Mouse (Mus musculus): ENCODE measurements around the gene Hdgfl3.
"Not testable (repeated sequence)": the region's sequence is repeated elsewhere in the genome, so short reads cannot be mapped to it uniquely, and the experiment has no call there.

The Hdgfl3 gene

DNA sequence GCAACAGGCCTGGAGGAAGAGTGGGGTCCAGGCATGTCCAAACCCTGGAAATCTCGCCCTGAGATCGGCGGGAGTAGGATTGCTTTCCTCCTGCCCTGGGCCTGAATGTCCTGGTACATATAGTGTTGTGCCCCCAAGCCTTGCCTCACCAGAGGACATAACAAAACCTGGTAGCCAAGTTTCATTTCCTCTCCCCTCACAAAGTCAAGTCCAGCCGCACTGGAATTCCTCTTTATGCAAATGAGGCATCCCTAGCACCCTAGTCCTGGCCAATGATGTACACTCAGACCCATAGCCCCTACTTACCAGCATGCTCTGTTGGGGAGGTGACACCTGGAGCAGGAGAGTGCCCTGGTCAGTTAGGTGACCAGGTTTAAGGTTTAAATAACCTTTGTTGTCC lies 78.1 kb downstream of the Hdgfl3 start:
- DNase-seq (ENCODE audit: extremely low spot score, low spot score): no peak

DNA sequence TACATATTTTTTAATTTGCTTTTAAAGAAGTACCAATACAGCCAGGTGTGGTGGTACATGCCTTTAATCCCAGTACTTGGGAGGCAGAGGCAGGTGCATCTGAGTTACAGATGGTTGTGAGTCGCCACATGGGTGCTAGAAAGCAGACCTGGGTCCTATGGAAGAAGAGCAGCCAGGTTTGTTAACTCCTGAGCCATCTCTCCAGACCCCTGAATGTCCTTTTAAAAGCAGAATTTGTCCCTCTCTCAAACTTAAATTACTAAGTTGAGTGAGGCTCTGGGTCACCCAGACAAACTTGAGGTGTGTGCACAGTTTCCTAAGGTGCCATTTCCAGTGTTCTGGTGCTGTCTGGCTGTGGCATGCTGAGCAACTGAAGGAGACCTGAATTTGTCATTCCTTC lies 78.6 kb downstream of the Hdgfl3 start, which contains the start of gene Gm10160:
Gene Gm10160 (minus strand): TSS at position 101 of the 400 bp plus-strand sequence.
- DNase-seq (ENCODE audit: extremely low spot score, low spot score): no peak

DNA sequence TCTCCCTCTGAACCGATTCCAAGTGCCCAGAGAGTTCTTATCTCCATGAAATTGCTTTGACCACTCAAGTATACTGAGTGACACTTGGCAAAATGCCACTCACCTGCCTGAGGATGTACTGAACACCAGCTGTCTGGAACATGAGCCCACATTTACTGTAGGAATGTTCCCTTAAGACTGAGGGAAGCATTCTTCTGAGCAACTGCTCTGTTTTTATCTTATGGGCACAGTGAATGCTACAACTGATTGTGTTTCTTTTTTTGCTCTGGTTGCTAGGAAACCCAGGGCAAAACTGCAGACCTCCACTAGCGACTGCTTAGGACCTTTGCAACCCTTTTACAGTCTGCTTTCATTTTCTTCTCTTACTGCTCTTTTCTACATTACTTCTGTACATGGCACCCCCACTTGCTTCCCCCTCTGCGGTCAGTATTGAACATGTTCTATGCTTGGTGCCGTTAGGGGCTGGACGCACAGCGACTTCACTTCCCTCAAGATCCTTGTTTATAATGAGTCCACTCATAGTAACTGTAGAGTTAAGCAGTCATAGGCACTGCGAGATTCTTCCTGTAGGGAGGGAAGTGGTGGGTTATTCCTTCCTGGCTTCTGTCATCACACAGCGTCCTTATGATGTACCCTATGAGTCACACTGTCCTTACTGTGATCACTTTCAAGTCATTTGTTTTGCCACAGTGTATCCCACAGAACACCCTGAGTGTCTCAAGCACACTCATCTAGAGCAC lies 79.5 kb downstream of the Hdgfl3 start:
- no peak for DNase-seq (ENCODE audit: extremely low spot score, low spot score)

DNA sequence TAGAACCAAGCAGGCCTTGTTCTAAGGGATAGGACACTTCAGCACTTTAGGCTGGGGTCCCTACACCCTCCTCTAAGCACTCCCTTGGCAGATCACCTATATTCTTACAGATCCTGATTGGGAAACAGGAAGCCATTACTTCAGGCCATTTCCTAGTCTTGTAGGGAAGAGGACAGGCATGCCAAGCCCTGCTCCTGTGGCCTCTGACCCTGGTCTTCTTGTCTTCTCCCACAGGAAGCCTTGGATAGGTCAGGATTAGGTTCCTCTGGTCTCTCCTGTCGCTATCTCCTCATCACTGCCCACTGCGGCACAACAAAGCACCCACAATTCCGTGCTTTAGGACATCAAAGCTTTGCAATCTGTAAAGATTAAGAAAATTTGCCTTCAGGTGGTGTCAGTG lies 82.6 kb downstream of the Hdgfl3 start:
- no peak for DNase-seq (ENCODE audit: extremely low spot score, low spot score)

DNA sequence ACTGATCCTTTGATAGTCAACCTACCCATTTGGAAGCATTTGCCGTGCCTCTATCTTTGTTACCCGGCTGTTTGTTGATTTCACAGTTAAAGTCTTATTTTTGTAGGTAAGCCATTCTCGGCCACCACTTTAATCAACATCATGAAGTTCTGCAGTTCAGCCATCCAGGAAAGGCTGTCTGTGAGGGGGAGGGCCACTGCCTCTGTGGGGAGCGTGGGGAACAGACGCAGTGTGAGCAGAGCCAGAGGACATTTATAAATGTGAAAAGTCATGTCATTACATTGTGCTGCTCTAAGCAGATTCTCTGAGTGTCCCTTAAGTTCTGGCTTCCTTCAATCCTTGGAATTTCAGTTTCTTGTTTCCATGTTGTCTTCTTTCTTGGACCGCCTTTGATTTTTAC lies 84.1 kb downstream of the Hdgfl3 start:
- DNase-seq (ENCODE audit: extremely low spot score, low spot score): no peak

DNA sequence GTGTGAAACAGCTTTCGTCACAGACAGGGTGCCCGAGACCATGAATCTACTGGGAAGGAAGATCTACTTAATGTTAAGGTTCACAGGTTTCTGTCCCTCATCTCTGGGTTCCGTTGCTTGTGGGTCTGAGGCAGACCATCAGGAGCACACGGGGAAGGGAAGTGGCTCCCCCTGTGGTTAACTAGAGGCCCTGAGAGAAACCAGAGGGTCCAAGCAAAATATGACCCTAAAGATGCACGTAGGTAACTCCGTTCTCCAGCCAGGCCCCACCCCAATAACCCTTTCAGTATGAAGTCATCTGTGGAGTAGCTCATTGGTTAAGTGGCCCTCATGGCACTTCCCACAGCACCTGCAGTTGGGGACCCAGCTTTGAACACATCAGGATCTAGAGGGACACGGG lies 84.6 kb downstream of the Hdgfl3 start:
- no peak for DNase-seq (ENCODE audit: extremely low spot score, low spot score)

DNA sequence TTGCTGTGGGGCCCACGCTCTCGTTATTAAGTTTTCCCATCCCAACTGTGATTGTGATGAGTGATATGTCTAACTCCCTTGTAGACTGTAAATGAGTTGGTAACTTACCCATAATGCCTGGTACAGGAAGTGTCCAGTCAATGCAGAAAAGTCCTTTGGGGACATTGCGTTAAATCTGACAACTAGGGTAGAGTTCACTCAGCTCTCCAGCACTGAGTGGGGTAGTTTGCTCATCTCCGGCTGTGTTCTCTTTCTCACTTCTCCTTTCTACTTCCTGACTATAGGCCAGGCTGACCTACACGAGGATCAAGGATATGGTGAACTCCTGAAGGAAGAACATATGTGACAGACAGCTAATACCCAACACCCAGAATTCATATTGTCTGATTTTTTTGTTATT lies 85.1 kb downstream of the Hdgfl3 start:
- DNase-seq (ENCODE audit: extremely low spot score, low spot score): no peak

DNA sequence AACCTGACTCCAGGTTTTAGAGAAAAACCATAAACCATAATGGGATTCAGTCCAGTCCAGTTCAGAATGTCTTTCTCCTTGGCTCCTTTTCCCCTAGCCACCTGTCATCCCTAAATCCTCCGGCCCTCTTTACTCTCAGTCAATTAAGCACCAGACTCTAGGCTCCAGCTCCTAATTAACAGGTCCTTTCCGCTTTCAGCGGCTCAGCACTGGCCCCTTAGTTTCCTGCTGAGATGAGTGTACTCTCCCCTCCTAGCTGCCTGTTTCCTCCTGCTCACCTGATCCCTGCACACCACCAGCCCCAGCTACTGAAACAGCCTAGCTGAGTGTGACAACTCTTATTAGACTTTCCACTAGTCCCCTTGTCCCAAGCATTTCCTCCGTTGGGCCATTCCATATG lies 86.5 kb downstream of the Hdgfl3 start:
- no peak for DNase-seq (ENCODE audit: extremely low spot score, low spot score)

DNA sequence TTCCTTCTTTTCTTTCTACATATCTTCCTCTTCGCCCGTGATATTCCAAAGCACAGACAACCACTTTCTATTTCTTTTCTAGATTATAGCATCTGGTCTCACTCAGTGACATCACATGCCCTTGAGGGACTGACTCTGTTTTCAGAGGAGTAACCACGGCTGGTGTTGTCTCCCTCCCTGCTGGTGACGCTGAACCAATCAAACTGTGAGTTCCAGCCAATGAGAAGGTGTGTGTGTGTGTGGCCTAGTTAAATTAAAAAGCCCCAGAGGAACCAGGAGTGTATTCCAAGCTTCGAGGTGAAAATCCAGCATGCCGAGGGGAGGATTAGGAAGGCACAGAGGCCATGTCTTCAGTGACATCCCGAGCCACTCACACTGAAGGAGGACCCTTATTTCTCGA lies 87.3 kb downstream of the Hdgfl3 start:
- no peak for DNase-seq (ENCODE audit: extremely low spot score, low spot score)

DNA sequence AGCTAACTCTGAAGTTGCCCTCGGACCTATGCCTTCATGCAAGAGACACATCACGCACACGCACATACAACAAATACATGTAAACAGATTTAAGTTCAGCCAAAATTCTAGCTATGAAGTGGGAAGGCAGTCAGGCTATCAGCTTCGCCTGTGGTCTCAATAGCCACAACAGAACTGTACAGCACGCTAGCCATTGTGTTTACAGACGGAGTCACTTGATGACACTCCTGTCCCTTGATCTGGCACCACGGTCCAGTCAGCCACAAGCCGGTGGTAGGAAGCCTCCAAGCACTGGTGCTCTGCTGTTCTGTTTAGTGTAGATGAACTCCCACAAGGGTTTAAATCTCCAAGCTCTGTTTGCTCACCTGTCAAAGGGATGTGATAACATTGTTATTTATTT lies 88.3 kb downstream of the Hdgfl3 start:
- no peak for DNase-seq (ENCODE audit: extremely low spot score, low spot score)

DNA sequence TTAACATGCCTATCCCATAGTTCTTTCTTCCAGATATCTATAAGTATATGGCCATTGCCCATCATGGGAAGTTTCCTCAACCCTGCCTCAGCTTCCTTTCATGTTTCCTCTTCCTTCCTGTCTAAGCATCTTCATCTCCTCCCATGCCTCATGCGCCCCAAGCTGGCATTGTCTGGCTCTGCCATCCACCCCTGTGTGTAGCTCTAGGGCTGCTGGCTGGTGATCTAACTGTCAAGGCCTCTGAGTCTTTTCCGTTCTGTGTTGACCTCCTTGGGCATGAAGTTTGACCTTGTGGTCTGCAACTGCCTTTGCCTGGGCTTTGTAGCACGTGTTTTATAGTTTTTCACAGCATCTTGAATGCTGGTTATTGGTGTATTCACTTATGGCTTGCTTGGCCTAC lies 89.0 kb downstream of the Hdgfl3 start:
- no peak for DNase-seq (ENCODE audit: extremely low spot score, low spot score)

DNA sequence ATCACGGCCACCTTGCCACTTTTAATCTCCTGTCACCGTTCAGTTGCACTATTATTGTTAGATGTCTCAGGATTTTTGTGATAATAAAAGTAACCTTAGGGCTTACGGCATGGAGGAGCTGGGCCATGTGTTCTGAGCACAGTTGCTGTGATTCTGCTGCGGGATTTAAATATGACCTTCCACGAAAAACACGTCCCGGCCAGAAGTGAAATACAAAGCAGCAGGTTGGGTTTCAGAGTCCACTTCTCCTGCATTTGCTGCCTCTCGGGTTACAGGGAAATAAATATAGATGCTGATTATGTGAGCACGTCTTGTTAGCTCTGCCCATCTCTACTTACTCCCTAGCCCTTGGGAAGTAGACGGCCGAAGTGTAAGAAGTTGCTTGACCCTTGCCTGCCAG lies 89.5 kb downstream of the Hdgfl3 start:
- no peak for DNase-seq (ENCODE audit: extremely low spot score, low spot score)

DNA sequence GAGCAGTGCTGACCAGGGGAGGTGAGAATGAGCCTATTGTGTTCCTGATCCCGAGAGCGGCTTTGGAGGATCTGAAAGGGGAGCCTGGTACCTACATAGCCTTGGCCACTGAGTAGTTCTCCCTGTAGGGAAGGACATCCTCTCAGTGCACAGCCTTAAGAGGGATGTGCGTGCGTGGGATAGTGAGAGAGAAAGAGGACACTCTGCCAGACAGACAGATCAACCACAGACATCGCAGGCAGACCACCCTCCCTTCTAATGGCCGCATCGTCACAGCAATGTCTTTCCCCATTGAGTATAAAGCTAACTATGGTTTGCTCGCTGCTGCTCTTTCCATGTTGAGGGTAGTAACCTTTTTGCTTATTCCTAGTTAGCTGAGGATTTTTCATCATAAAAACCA lies 90.4 kb downstream of the Hdgfl3 start:
- DNase-seq (ENCODE audit: extremely low spot score, low spot score): no peak

DNA sequence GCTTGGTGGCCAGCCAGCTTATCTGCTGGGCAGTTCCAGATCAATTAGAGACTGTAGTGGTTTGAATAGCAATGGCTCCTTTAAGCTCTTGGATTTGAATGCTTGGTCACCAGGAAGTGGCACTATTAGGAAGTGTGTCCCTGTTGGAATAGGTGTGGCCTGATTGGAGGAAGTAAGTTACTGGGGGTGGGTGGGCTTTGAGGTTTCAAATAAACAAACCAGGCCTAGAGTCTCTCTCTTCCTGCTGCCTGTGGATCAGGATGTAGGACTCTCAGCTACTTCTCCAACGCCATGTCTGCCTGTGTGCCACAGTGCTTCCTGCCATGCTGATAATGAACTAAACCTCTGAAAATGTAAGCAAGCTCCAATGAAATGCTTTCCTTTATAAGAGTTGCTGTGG lies 91.3 kb downstream of the Hdgfl3 start:
- DNase-seq (ENCODE audit: extremely low spot score, low spot score): no peak

DNA sequence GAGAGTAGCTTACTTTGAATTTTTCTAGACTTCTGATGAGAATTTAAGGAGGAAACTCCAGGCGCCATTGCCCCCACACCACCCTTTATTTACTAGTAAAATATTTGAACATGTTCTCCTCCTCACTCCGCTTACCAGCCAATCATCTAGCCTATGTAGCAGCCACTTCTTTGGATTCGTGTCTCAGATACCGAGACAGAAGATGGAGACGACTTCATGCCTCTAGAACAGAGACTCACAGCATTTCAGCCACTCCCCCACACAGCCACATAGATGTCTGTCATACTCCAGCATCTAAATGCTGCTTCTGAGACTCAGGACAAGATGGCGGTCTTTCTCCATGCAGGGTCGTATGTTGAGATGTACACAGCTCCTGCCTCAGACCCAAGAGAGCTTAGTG lies 92.1 kb downstream of the Hdgfl3 start:
- no peak for DNase-seq (ENCODE audit: extremely low spot score, low spot score)

DNA sequence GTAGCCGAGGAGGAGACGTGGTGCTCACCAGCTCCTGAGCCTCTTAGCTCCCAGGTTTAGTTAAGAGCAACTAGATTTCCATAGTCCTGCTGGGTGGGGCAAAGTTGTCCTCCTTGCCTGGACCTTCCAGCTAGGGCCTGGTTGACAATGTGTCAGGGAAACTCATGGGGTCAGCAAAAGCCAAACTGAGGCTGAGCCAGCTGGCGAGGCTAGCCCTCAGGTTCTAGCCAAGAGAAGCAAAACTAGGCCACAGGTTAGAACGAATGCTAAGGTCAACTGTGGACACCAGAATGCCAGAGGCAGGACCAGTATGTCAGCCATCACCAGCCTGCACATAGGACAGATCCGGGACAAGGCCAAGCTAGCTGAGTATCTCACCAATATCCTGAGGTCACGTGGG lies 92.8 kb downstream of the Hdgfl3 start:
- DNase-seq (ENCODE audit: extremely low spot score, low spot score): no peak

DNA sequence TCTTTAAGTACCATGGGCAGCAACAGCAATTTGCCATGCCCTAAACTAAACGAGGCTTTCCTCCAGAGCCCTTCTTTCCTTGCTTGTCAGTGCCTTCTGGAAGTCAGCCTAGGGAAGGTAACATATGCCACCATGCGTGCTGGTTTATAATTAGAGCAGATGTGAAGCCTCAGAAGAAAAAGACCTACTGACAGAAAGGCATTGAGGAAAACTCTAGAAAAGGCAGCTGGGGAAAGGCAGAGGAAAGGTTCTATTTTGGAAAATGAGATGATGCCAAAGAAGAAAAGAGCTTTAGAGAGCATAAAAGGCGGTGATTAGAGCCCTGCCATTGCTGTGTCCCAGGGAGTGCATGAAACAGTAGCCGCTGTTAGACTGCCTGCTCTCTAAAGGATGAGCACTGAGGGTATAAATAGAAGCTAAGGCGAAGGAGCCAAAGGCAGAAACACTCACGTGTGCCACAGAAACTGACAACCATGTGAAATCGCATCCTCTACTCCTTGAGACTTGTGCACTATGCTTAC lies 93.6 kb downstream of the Hdgfl3 start:
- no peak for DNase-seq (ENCODE audit: extremely low spot score, low spot score)

DNA sequence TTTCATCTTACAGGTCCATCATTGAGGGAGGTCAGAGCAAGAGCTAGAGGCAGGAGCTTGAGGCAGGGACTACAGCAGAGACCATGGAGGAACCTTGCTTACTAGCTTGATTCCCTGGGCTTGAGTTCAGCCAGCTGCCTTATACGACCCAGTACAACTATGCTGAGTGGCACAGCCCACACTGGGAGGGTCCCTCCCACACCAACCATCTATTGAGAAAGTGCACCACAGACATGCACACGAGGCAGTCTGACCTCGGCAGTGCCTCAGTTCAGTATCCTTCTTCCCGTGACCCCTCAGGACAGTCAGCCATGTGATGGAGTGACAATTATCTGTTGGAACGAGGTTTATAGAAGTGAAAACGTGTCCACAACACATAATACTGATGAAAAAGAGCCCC lies 94.5 kb downstream of the Hdgfl3 start:
- no peak for DNase-seq (ENCODE audit: extremely low spot score, low spot score)

DNA sequence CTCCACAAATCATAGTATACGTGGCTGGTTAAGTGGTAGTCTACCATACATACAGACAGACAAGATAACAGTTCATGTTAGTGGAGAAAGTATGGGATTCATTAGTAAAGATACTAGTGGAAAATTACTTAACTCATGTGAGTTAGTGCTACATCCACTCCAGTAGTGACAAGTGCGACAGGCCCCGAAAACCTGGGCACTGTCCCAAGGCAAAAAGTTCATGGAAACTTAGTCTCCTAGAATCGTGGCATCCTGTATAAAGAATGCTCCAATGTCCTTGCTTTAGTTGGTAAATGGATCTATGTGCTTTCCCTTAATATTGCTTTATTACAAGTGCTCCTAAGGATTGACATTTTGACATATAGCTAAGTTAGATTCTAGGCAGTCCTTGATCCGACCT lies 96.5 kb downstream of the Hdgfl3 start:
- DNase-seq (ENCODE audit: extremely low spot score, low spot score): not testable (repeated sequence)

DNA sequence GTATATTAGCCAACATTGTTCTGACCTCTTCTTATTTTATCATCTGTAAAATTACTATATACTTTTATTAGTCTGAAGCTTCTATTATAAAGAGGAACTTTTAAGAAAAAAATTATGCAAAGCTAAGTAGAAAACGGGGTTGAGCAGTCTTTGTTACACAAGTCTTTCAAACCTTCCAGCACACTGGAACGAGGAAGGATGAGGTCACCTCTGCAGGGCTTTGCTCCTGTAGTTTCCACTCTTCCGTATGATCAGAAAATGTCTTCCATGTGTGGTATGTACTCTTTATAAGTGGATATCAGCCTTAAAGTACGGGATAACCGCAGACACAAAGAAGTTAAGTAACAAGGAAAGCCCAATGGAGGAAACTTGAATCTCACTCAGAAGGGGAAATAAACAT lies 98.8 kb downstream of the Hdgfl3 start:
- DNase-seq (ENCODE audit: extremely low spot score, low spot score): no peak

DNA sequence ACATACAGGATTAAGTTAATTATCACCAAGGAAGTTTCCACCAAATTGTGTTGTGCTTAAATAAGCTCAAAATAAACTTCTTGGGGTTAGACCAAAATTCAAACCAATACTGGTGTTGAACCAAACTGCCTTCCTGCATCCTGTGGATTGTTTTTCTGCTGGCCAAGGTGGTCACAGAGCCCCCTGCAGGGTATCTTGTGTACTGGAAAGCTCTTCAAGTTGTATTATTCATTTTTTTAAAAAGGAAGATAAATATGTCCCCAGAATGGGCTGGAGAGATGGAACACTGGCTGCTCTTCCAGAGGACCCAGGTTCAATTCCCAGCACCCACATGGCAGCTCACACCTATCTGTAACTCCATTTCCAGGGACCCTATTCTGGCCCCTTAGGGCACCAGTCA lies 99.4 kb downstream of the Hdgfl3 start:
- no peak for DNase-seq (ENCODE audit: extremely low spot score, low spot score)

Data from neural tube, embryonic 10.5 days (tissue).